Mouse (Mus musculus): ENCODE measurements around the gene Gal3st1. TPM values are rescaled to one million over a fixed set of nuclear protein-coding genes. Genes with fewer than 3 reads are reported as not detected.

Gene Gal3st1
- polyA plus RNA-seq, 2 experiments from 2014 or later: not detected

- no peak for ATAC-seq
Measured at GRCm38 (mm10) chr11:4033471-4033870, 50.0 kb downstream of the Gal3st1 start.

GRCm38 (mm10) chr11:4034169-4034568, 50.7 kb downstream of the Gal3st1 start:
- no peak for ATAC-seq

GRCm38 (mm10) chr11:4035116-4035892, 51.9 kb downstream of the Gal3st1 start:
- ATAC-seq: no peak

- no peak for ATAC-seq
Measured at GRCm38 (mm10) chr11:4035916-4036315, 52.5 kb downstream of the Gal3st1 start.

- ATAC-seq: no peak
Measured at GRCm38 (mm10) chr11:4036365-4037084, 53.1 kb downstream of the Gal3st1 start.

GRCm38 (mm10) chr11:4039951-4040350, 56.5 kb downstream of the Gal3st1 start:
- ATAC-seq: no peak

- no peak for ATAC-seq
Measured at GRCm38 (mm10) chr11:4041123-4041625, 57.7 kb downstream of the Gal3st1 start.

- ATAC-seq: no peak
Measured at GRCm38 (mm10) chr11:4043081-4043480, 59.6 kb downstream of the Gal3st1 start.

- ATAC-seq: no peak
Measured at GRCm38 (mm10) chr11:4046526-4046925, 63.1 kb downstream of the Gal3st1 start.

- ATAC-seq: no peak
Measured at GRCm38 (mm10) chr11:4047766-4048165, 64.3 kb downstream of the Gal3st1 start.

GRCm38 (mm10) chr11:4048438-4048837, 65.0 kb downstream of the Gal3st1 start:
- ATAC-seq: no peak

Other genes with a start within 250 kb of the Gal3st1 start
- gene Osbp2, start 119.7 kb upstream of the Gal3st1 start, polyA plus RNA-seq (2017; shearing (Covaris generic)): not detected
- not detected for gene 4921536K21Rik, start 88.5 kb upstream of the Gal3st1 start, polyA plus RNA-seq (2017; shearing (Covaris generic))
- under 1 TPM; 0.36 to 0.63 TPM for gene Dusp18, start 88.4 kb upstream of the Gal3st1 start, polyA plus RNA-seq (2017; shearing (Covaris generic))
- gene Slc35e4, start 69.0 kb upstream of the Gal3st1 start, polyA plus RNA-seq (2017; shearing (Covaris generic)): 1 to 10 TPM in 1 of 2 experiments, under 1 TPM in 1; 0.75 to 2.2 TPM
- 10 to 100 TPM; 28.0 to 31.2 TPM for gene Tcn2, start 51.5 kb upstream of the Gal3st1 start, polyA plus RNA-seq (2017; shearing (Covaris generic))
- 100 to 1,000 TPM in 1 of 2 experiments, 10 to 100 TPM in 1; 82.0 to 111 TPM for gene Pes1, start 19.7 kb upstream of the Gal3st1 start, polyA plus RNA-seq (2017; shearing (Covaris generic))
- gene 4930556J24Rik, start 6.9 kb upstream of the Gal3st1 start, polyA plus RNA-seq (2017; shearing (Covaris generic)): not detected
- not detected for gene Sec14l4, start 47.8 kb downstream of the Gal3st1 start, polyA plus RNA-seq (2017; shearing (Covaris generic))
- gene Sec14l3, start 81.2 kb downstream of the Gal3st1 start, polyA plus RNA-seq (2017; shearing (Covaris generic)): not detected
- 1 to 10 TPM; 1.2 to 1.8 TPM for gene Mtfp1, start 111.8 kb downstream of the Gal3st1 start, polyA plus RNA-seq (2017; shearing (Covaris generic))
- 1 to 10 TPM in 1 of 2 experiments, under 1 TPM in 1; 0.71 to 3.8 TPM for gene Sec14l2, start 139.8 kb downstream of the Gal3st1 start, polyA plus RNA-seq (2017; shearing (Covaris generic))
- 10 to 100 TPM in 1 of 2 experiments, 1 to 10 TPM in 1; 7.3 to 11.2 TPM for gene Rnf215, start 151.6 kb downstream of the Gal3st1 start, polyA plus RNA-seq (2017; shearing (Covaris generic))
- 1 to 10 TPM; 2.7 to 3.0 TPM for gene Ccdc157, start 176.7 kb downstream of the Gal3st1 start, polyA plus RNA-seq (2017; shearing (Covaris generic))
- gene Sf3a1, start 176.7 kb downstream of the Gal3st1 start, polyA plus RNA-seq (2017; shearing (Covaris generic)): 10 to 100 TPM; 57.5 to 68.2 TPM
- 10 to 100 TPM; 23.0 to 30.6 TPM for gene Tbc1d10a, start 203.2 kb downstream of the Gal3st1 start, polyA plus RNA-seq (2017; shearing (Covaris generic))
- gene Castor1, start 234.6 kb downstream of the Gal3st1 start, polyA plus RNA-seq (2017; shearing (Covaris generic)): 10 to 100 TPM; 32.3 to 51.9 TPM